Mouse (Mus musculus): ENCODE results near the gene Fam72a. TPM values are rescaled to one million over a fixed set of nuclear protein-coding genes. Genes with fewer than 3 reads are reported as not detected.

The Fam72a gene
- polyA plus RNA-seq, 1 experiment: 1.8 TPM

DNA sequence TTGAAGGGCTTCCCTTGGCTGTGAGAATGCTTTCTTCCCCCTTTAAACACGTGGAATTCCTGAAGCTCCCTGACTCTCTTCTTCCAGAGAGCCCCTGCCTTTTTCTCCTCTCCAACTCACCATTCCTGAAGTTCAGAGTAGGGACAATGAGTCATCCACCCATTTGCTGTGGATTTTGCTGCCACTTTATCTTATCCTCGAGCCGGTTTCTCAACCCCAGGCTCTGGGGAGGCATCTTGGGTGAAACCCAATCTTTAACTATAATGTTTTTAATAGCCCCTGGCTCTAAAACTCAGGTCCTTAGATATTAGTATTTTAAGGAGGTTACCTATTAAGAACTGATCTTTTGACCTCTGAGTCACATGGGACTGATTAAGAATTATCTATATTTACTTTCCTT is 13.7 kb downstream of the Fam72a start:
- H3K27ac ChIP-seq (ENCODE audit: control insufficient read depth, insufficient read depth, low read length): no peak overlapping the region
- 82% methylated on average over 3 of the region's 3 CpGs for WGBS
- no peak for DNase-seq
- peaks cover 6% of the 10 kb centered on the region for H3K36me3 ChIP-seq (ENCODE audit: control insufficient read depth, insufficient read depth, low read length)
- H3K27me3 ChIP-seq (ENCODE audit: control insufficient read depth, insufficient read depth, low read length): no peaks in the 10 kb centered on the region
- H3K4me1 ChIP-seq (replicated peaks; ENCODE audit: control insufficient read depth, insufficient read depth, low read length): no peaks in the 10 kb centered on the region
- TF ChIP-seq CTCF (IDR thresholded peaks at IDR 0.05; ENCODE audit: borderline replicate concordance, control insufficient read depth, extremely low read depth, insufficient read depth, low read length, poor library complexity) (no peak), POLR2A (IDR thresholded peaks at IDR 0.05; ENCODE audit: control insufficient read depth, extremely low read depth, insufficient read depth, low read length, poor library complexity) (no peak)
- H3K4me3 ChIP-seq (ENCODE audit: control insufficient read depth, insufficient read depth, low read length): no peak overlapping the region

DNA sequence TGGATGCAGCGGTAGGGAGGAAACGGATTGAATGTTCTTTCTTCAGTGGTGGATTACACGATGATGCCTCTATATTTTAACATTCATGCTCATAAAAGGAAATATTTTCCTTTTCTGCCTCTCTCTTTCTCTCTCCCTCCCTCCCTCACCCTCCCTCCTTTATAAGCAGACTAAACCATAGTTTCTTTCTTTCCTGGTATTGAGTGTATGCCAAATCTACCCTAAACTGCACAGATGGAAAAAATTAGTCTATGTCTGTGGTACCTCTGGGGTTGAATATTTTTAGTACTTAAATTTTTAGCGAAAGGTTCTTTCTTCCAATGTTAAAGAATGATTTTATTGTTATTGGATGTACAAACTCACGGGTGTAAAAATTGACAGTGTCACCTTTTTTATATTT is 14.2 kb downstream of the Fam72a start:
- Histone ChIP-seq H3K4me1 (replicated peaks; ENCODE audit: control insufficient read depth, insufficient read depth, low read length) (no peaks in the 10 kb centered on the region), H3K4me3 (ENCODE audit: control insufficient read depth, insufficient read depth, low read length) (no peak overlapping the region), H3K27ac (ENCODE audit: control insufficient read depth, insufficient read depth, low read length) (no peak overlapping the region), H3K27me3 (ENCODE audit: control insufficient read depth, insufficient read depth, low read length) (no peaks in the 10 kb centered on the region), H3K36me3 (ENCODE audit: control insufficient read depth, insufficient read depth, low read length) (peaks cover 6% of the 10 kb centered on the region)
- no peak for DNase-seq
- TF ChIP-seq CTCF (IDR thresholded peaks at IDR 0.05; ENCODE audit: borderline replicate concordance, control insufficient read depth, extremely low read depth, insufficient read depth, low read length, poor library complexity) (no peak), POLR2A (IDR thresholded peaks at IDR 0.05; ENCODE audit: control insufficient read depth, extremely low read depth, insufficient read depth, low read length, poor library complexity) (no peak)
- WGBS: 95% methylated on average over 5 of the region's 5 CpGs

DNA sequence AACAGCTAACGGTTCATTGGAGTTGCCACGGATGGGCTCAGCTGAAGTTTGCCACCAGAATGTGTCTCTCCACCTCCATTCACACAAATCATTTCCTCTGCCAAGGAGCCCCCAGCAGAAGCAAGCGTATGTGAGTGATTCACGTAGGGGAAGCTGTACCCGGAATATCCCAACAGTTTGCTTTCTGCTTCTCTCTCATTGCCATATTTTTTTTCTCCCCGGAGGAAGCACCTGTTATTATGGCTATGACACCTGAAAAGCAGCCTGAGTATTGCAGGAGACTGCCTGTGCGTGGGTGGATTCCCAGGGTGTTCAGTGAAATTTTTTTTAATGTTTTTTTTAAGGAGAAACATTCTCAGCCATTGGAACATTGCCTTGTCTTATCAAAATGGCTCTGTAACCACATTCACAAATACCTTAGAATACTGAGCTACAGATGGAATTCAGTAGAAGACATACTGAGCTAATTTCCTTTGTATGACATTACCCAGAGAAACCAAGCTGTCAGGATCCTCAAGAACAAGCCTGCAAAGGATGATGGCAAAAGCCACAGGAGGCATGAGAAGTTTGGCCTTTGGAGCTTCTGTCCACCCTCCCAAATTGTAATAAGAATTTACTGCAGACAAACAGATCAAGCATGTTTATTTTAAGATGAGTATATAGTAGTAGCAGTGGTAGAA is 16.3 kb downstream of the Fam72a start:
- Histone ChIP-seq H3K4me3 (ENCODE audit: control insufficient read depth, insufficient read depth, low read length) (no peak overlapping the region), H3K4me1 (replicated peaks; ENCODE audit: control insufficient read depth, insufficient read depth, low read length) (no peaks in the 10 kb centered on the region), H3K27ac (ENCODE audit: control insufficient read depth, insufficient read depth, low read length) (no peak overlapping the region), H3K36me3 (ENCODE audit: control insufficient read depth, insufficient read depth, low read length) (peaks cover 6% of the 10 kb centered on the region), H3K27me3 (ENCODE audit: control insufficient read depth, insufficient read depth, low read length) (no peaks in the 10 kb centered on the region)
- TF ChIP-seq CTCF (IDR thresholded peaks at IDR 0.05; ENCODE audit: borderline replicate concordance, control insufficient read depth, extremely low read depth, insufficient read depth, low read length, poor library complexity): no peak
- no peak for TF ChIP-seq POLR2A (IDR thresholded peaks at IDR 0.05; ENCODE audit: control insufficient read depth, extremely low read depth, insufficient read depth, low read length, poor library complexity)
- 93% methylated on average over 7 of the region's 7 CpGs for WGBS
- DNase-seq: no peak

DNA sequence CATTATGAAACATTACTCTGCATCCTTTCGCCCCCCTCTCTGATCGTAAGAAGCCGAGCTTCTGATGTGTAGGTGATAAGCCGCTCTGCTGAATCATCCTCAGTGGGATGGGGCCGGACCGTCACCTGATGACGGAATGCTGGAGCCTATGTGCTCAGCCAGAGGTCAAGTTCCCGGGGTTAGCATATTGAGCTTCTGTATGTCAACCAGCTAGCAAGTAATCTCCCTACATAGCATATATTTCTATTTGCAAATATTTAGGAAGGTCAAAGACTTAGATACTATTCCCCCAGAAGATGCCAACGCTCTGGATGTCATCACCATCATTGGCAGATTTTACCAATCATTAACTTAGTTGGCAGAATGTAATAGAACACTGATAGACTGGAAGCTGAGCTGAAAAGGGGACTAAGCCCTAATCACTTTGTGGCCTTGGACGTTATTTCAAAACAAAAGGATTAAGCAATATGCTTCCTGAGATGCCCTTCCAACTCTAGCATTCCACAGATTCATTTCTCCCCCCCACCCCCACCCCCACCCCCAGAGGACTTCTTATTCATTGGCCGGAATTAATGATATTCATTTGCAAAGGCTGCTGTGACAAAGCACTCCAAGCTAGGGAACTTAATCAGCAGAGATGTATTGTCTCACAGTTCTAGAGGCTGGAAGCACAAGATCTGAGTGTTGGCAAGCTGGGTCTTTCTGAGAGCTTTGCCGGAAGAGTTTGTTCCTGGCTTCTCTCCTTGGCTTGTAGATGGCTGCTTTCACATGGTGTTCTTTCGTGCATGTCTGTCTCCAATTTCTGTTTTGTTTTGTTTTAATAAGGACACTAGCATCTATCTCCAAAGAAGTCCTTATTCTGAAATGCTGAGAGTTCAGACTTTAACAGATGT is 19.3 kb downstream of the Fam72a start:
- H3K27me3 ChIP-seq (ENCODE audit: control insufficient read depth, insufficient read depth, low read length): no peaks in the 10 kb centered on the region
- WGBS: 95% methylated on average over 13 of the region's 13 CpGs
- DNase-seq: no peak
- TF ChIP-seq CTCF (IDR thresholded peaks at IDR 0.05; ENCODE audit: borderline replicate concordance, control insufficient read depth, extremely low read depth, insufficient read depth, low read length, poor library complexity) (no peak), POLR2A (IDR thresholded peaks at IDR 0.05; ENCODE audit: control insufficient read depth, extremely low read depth, insufficient read depth, low read length, poor library complexity) (no peak)
- no peak overlapping the region for H3K4me3 ChIP-seq (ENCODE audit: control insufficient read depth, insufficient read depth, low read length)
- H3K27ac ChIP-seq (ENCODE audit: control insufficient read depth, insufficient read depth, low read length): no peak overlapping the region
- H3K4me1 ChIP-seq (replicated peaks; ENCODE audit: control insufficient read depth, insufficient read depth, low read length): no peaks in the 10 kb centered on the region
- H3K36me3 ChIP-seq (ENCODE audit: control insufficient read depth, insufficient read depth, low read length): no peaks in the 10 kb centered on the region

DNA sequence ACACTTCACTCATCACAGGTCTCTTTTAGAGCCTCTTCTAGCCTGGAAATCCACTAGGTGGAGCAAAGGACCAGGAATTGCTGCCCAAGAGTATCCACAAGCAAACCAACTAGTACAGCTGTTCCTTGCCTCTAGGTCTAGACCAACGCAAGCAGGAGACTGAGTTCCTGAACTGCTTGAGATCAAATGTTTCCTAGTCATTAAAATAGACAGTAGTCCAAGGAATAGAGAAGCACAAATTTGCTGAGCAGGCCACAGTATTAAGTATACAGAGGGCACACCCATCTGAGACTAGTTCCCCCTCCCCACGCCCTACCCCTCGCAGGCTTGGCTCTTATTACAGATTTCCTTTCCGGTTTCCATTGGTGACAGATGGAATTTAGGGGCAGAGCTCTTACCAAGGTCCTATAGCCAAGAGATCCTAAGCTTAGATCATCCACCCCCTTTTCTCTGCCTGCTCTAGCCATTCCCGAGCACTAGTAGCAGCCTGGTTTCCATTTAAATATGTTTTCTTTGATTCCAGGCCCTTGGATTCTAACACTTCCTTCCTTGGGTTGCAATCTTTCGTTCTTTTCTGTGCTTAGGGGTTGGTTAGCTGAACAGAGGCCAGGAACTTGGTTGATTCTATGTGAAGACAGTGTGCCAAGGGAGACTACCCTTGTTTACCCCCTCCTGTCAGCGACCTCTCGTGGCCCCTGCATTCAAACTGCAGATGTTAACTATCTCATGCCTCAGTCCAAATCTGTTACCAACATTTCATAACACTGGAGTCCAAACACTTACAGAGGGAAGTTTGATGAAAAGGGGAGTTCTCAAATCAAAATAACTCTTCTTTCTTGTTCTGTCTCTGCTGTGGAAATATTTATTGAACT is 21.0 kb downstream of the Fam72a start:
- Histone ChIP-seq H3K27me3 (ENCODE audit: control insufficient read depth, insufficient read depth, low read length) (no peaks in the 10 kb centered on the region), H3K36me3 (ENCODE audit: control insufficient read depth, insufficient read depth, low read length) (no peaks in the 10 kb centered on the region), H3K4me1 (replicated peaks; ENCODE audit: control insufficient read depth, insufficient read depth, low read length) (no peaks in the 10 kb centered on the region), H3K27ac (ENCODE audit: control insufficient read depth, insufficient read depth, low read length) (no peak overlapping the region), H3K4me3 (ENCODE audit: control insufficient read depth, insufficient read depth, low read length) (no peak overlapping the region)
- no peak for DNase-seq
- WGBS: 70% methylated on average over 8 of the region's 8 CpGs
- TF ChIP-seq POLR2A (IDR thresholded peaks at IDR 0.05; ENCODE audit: control insufficient read depth, extremely low read depth, insufficient read depth, low read length, poor library complexity) (no peak), CTCF (IDR thresholded peaks at IDR 0.05; ENCODE audit: borderline replicate concordance, control insufficient read depth, extremely low read depth, insufficient read depth, low read length, poor library complexity) (no peak)

DNA sequence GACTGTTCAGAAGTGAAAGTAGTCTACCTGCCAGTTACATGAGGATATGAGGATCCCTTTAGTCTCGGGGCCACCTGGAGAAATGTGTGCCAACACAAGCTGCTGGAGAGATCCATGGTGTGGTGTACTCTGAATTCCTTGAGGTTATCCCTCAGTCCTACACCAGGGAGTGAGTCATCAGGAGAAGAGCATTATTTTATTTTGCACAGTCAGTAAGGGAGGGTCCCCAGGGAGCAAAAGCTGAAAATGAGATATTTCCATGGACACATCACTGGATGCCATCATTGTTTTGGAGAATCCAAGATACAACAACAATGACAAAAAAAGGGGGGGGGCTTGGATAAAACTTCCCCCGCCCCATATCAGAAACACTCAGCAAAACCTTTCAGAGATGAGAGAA is 24.3 kb downstream of the Fam72a start:
- Histone ChIP-seq H3K27me3 (ENCODE audit: control insufficient read depth, insufficient read depth, low read length) (no peaks in the 10 kb centered on the region), H3K4me3 (ENCODE audit: control insufficient read depth, insufficient read depth, low read length) (no peak overlapping the region), H3K4me1 (replicated peaks; ENCODE audit: control insufficient read depth, insufficient read depth, low read length) (no peaks in the 10 kb centered on the region; the same call in 1 of the 2 replicates), H3K36me3 (ENCODE audit: control insufficient read depth, insufficient read depth, low read length) (no peaks in the 10 kb centered on the region), H3K27ac (ENCODE audit: control insufficient read depth, insufficient read depth, low read length) (no peak overlapping the region)
- TF ChIP-seq CTCF (IDR thresholded peaks at IDR 0.05; ENCODE audit: borderline replicate concordance, control insufficient read depth, extremely low read depth, insufficient read depth, low read length, poor library complexity): no peak
- TF ChIP-seq POLR2A (IDR thresholded peaks at IDR 0.05; ENCODE audit: control insufficient read depth, extremely low read depth, insufficient read depth, low read length, poor library complexity): no peak
- 90% methylated on average over 2 of the region's 2 CpGs for WGBS
- no peak for DNase-seq
